In genomic region chr7:44486927-44487575, GRCm38 (mm10) we compare ENCODE assay signal across 11 mouse cellular contexts. TPM values are rescaled to one million over a fixed set of nuclear protein-coding genes. Genes with fewer than 3 reads are reported as not detected.
A peak's percentile ranks its signal among the peaks of the same experiment; 100 is the strongest.
DNase-seq lines count a peak whose midpoint lies in the region; ATAC-seq and TF ChIP-seq lines count a peak whose summit lies in the region.
"Had no signal": no experiment of that assay in that cellular context is flagged by ENCODE, and none has a peak within 500 bp of the region (broad histone marks: within the 10 kb centered on the region; RNA-seq: fewer than 3 reads in every experiment).

No protein-coding gene starts in this region.

- H3K9me3 ChIP-seq in heart, embryonic 10.5 days, result no peaks in the 10 kb centered on the region
- no peaks in the 10 kb centered on the region for H3K9me3 ChIP-seq in midbrain, embryonic 11.5 days (ENCODE audit: control insufficient read depth, low read length)
- no peaks in the 10 kb centered on the region for H3K9me3 ChIP-seq in midbrain, embryonic 16.5 days (replicated peaks; ENCODE audit: control insufficient read depth, low read length, poor library complexity, severe bottlenecking)
- H3K9me3 ChIP-seq in embryonic facial prominence, embryonic 12.5 days, result no peaks in the 10 kb centered on the region
- no peaks in the 10 kb centered on the region for H3K9me3 ChIP-seq in heart, postnatal 0 days (replicated peaks; ENCODE audit: control insufficient read depth, low read length)
- H3K9me3 ChIP-seq: neural tube, embryonic 12.5 days had no signal

- DNase-seq in heart, embryonic 10.5 days (ENCODE audit: low spot score), result no peak
- DNase-seq in heart, adult 9 months (ENCODE audit: low spot score in 2 of 2), result no peak
- peak; percentile 76 for DNase-seq in midbrain, embryonic 11.5 days (ENCODE audit: low spot score, missing footprints)
- no peak for DNase-seq in heart, postnatal 0 days (ENCODE audit: low spot score)

- no peak overlapping the region for H3K9ac ChIP-seq in midbrain, embryonic 11.5 days (ENCODE audit: low read length)
- H3K9ac ChIP-seq in midbrain, embryonic 16.5 days (ENCODE audit: low read depth, low read length), result no peak overlapping the region
- H3K9ac ChIP-seq in embryonic facial prominence, embryonic 12.5 days, result peak overlapping the region; percentile 10; the same call in 1 of the 2 replicates
- H3K9ac ChIP-seq in heart, postnatal 0 days (replicated peaks; ENCODE audit: low read depth, low read length), result no peak overlapping the region
- H3K9ac ChIP-seq: neural tube, embryonic 12.5 days had no signal

- 51% methylated on average over 13 of the region's 13 CpGs for WGBS in heart, embryonic 10.5 days
- 67% methylated on average over 13 of the region's 13 CpGs for WGBS in midbrain, embryonic 11.5 days
- 63% methylated on average over 13 of the region's 13 CpGs for whole genome bisulfite sequencing in midbrain, embryonic 16.5 days
- WGBS in embryonic facial prominence, embryonic 12.5 days, result 65% methylated on average over 13 of the region's 13 CpGs
- WGBS in heart, postnatal 0 days, result 48% methylated on average over 13 of the region's 13 CpGs

- no peak for TF ChIP-seq CTCF in heart, postnatal 0 days (IDR thresholded peaks at IDR 0.05; ENCODE audit: low read depth)

- peaks cover 22% of the 10 kb centered on the region for H3K4me1 ChIP-seq in heart, embryonic 10.5 days
- H3K4me1 ChIP-seq in midbrain, embryonic 11.5 days (ENCODE audit: control insufficient read depth, insufficient read depth, low read length), result no peaks in the 10 kb centered on the region
- H3K4me1 ChIP-seq in midbrain, embryonic 16.5 days (ENCODE audit: control insufficient read depth, insufficient read depth, low read length), result no peaks in the 10 kb centered on the region
- no peaks in the 10 kb centered on the region for H3K4me1 ChIP-seq in embryonic facial prominence, embryonic 12.5 days
- peaks cover 12% of the 10 kb centered on the region for H3K4me1 ChIP-seq in heart, postnatal 0 days (ENCODE audit: control insufficient read depth, insufficient read depth)

- no peak overlapping the region for H3K4me2 ChIP-seq in midbrain, embryonic 11.5 days
- H3K4me2 ChIP-seq in midbrain, embryonic 16.5 days (ENCODE audit: low read length), result no peak overlapping the region
- no peak overlapping the region for H3K4me2 ChIP-seq in embryonic facial prominence, embryonic 12.5 days (replicated peaks)
- no peak overlapping the region for H3K4me2 ChIP-seq in heart, postnatal 0 days (ENCODE audit: low read depth, low read length)
- H3K4me2 ChIP-seq: neural tube, embryonic 12.5 days had no signal

- no peak for ATAC-seq in midbrain, embryonic 11.5 days (ENCODE audit: low FRiP score)
- ATAC-seq in midbrain, embryonic 16.5 days, result no peak
- ATAC-seq in embryonic facial prominence, embryonic 12.5 days (ENCODE audit: insufficient number of reproducible peaks, insufficient read depth, low FRiP score, low TSS enrichment), result no peak
- ATAC-seq in heart, postnatal 0 days (ENCODE audit: insufficient read depth, low read depth), result 0 out of 2 replicates have a peak, but pooled peaks have one; percentile 9
- no peak for ATAC-seq in megakaryocyte-erythroid progenitor cell, adult 5-6 weeks (replicated peaks; ENCODE audit: low FRiP score, low TSS enrichment, poor library complexity, severe bottlenecking)

- H3K27ac ChIP-seq in heart, embryonic 10.5 days, result peak overlapping the region; percentile 17
- H3K27ac ChIP-seq in midbrain, embryonic 11.5 days (ENCODE audit: low read depth, low read length), result no peak overlapping the region
- no peak overlapping the region for H3K27ac ChIP-seq in midbrain, embryonic 16.5 days (ENCODE audit: low read length)
- no peak overlapping the region for H3K27ac ChIP-seq in embryonic facial prominence, embryonic 12.5 days
- H3K27ac ChIP-seq in heart, postnatal 0 days (ENCODE audit: low read depth), result no peak overlapping the region
- H3K27ac ChIP-seq: neural tube, embryonic 12.5 days had no signal

- H3K27me3 ChIP-seq in heart, embryonic 10.5 days (ENCODE audit: insufficient read depth, poor library complexity, severe bottlenecking), result no peaks in the 10 kb centered on the region
- H3K27me3 ChIP-seq in midbrain, embryonic 11.5 days (ENCODE audit: control insufficient read depth, insufficient read depth, low read length), result peaks cover 2% of the 10 kb centered on the region; the same call in 1 of the 2 replicates
- peaks cover 3% of the 10 kb centered on the region for H3K27me3 ChIP-seq in midbrain, embryonic 16.5 days (ENCODE audit: control insufficient read depth, insufficient read depth, low read depth, low read length)
- no peaks in the 10 kb centered on the region for H3K27me3 ChIP-seq in embryonic facial prominence, embryonic 12.5 days
- H3K27me3 ChIP-seq in heart, postnatal 0 days (ENCODE audit: control insufficient read depth, insufficient read depth, low read length), result no peaks in the 10 kb centered on the region

- TF ChIP-seq EP300 in heart, postnatal 0 days (IDR thresholded peaks at IDR 0.05; ENCODE audit: low read depth), result no peak

- no peak overlapping the region for H3K4me3 ChIP-seq in heart, embryonic 10.5 days
- H3K4me3 ChIP-seq in midbrain, embryonic 11.5 days (ENCODE audit: low read depth, low read length), result no peak overlapping the region
- H3K4me3 ChIP-seq in midbrain, embryonic 16.5 days (ENCODE audit: low read depth, low read length), result no peak overlapping the region
- no peak overlapping the region for H3K4me3 ChIP-seq in embryonic facial prominence, embryonic 12.5 days
- H3K4me3 ChIP-seq in heart, postnatal 0 days (ENCODE audit: low read depth, low read length), result no peak overlapping the region
- H3K4me3 ChIP-seq: neural tube, embryonic 12.5 days had no signal

- H3K36me3 ChIP-seq in heart, embryonic 10.5 days, result peaks cover 53% of the 10 kb centered on the region
- H3K36me3 ChIP-seq in midbrain, embryonic 11.5 days (ENCODE audit: control insufficient read depth, insufficient read depth, low read length), result peaks cover 19% of the 10 kb centered on the region
- H3K36me3 ChIP-seq in midbrain, embryonic 16.5 days (ENCODE audit: control insufficient read depth, insufficient read depth, low read length), result peaks cover 30% of the 10 kb centered on the region
- peaks cover 35% of the 10 kb centered on the region for H3K36me3 ChIP-seq in embryonic facial prominence, embryonic 12.5 days
- peaks cover 17% of the 10 kb centered on the region for H3K36me3 ChIP-seq in heart, postnatal 0 days (replicated peaks; ENCODE audit: control insufficient read depth, insufficient read depth, low read length)

RNA-seq across cellular contexts. Expression of gene Emc10, which starts 9.3 kb away (rescaled TPM):
- 92.2 and 95.7 TPM in 2 replicates for polyA plus RNA-seq in heart, embryonic 10.5 days (2016; fragmentation: Nextera tagmentation; extraction: Ambion mirVana)
- 91.8 and 99.3 TPM in 2 replicates for polyA plus RNA-seq in midbrain, embryonic 11.5 days (2014; fragmentation: Nextera tagmentation; extraction: Ambion mirVana)
- 121 and 137 TPM in 2 replicates for polyA plus RNA-seq in midbrain, embryonic 16.5 days (2015; fragmentation: Nextera tagmentation; extraction: Ambion mirVana)
- 121 and 124 TPM in 2 replicates for polyA plus RNA-seq in embryonic facial prominence, embryonic 12.5 days (2016; fragmentation: Nextera tagmentation; extraction: Ambion mirVana)
- 206 and 212 TPM in 2 replicates for total RNA-seq in heart, postnatal 0 days (2014; rRNA removed; ENCODE audit: low replicate concordance)
- 67.0 and 73.2 TPM in 2 replicates for polyA plus RNA-seq in heart, postnatal 0 days (2015; fragmentation: Nextera tagmentation; extraction: Ambion mirVana)
- total RNA-seq in megakaryocyte-erythroid progenitor cell, adult 5-6 weeks (2014; fragmentation: Nextera tagmentation), result 62.8 and 83.9 TPM in 2 replicates
- total RNA-seq in megakaryocyte-erythroid progenitor cell, adult 5-6 weeks (2017), result 30.1 and 31.1 TPM in 2 replicates

RNA-seq across cellular contexts. Expression of gene Fam71e1, which starts 9.3 kb away (rescaled TPM):
- polyA plus RNA-seq in heart, embryonic 10.5 days (2016; fragmentation: Nextera tagmentation; extraction: Ambion mirVana), result 9.3 and 11.1 TPM in 2 replicates
- 14.7 and 17.1 TPM in 2 replicates for polyA plus RNA-seq in midbrain, embryonic 11.5 days (2014; fragmentation: Nextera tagmentation; extraction: Ambion mirVana)
- 24.2 and 29.8 TPM in 2 replicates for polyA plus RNA-seq in midbrain, embryonic 16.5 days (2015; fragmentation: Nextera tagmentation; extraction: Ambion mirVana)
- 20.2 and 22.5 TPM in 2 replicates for polyA plus RNA-seq in embryonic facial prominence, embryonic 12.5 days (2016; fragmentation: Nextera tagmentation; extraction: Ambion mirVana)
- 3.2 and 4.3 TPM in 2 replicates for total RNA-seq in heart, postnatal 0 days (2014; rRNA removed; ENCODE audit: low replicate concordance)
- polyA plus RNA-seq in heart, postnatal 0 days (2015; fragmentation: Nextera tagmentation; extraction: Ambion mirVana), result 11.4 and 12.5 TPM in 2 replicates
- not detected in 2 replicates for total RNA-seq in megakaryocyte-erythroid progenitor cell, adult 5-6 weeks (2014; fragmentation: Nextera tagmentation)
- 0.75 TPM in 1 of 2 replicates, not detected in the other for total RNA-seq in megakaryocyte-erythroid progenitor cell, adult 5-6 weeks (2017)

RNA-seq across cellular contexts. Expression of gene Josd2, which starts 19.3 kb away (rescaled TPM):
- 158 and 196 TPM in 2 replicates for polyA plus RNA-seq in heart, embryonic 10.5 days (2016; fragmentation: Nextera tagmentation; extraction: Ambion mirVana)
- 49.4 and 55.8 TPM in 2 replicates for polyA plus RNA-seq in midbrain, embryonic 11.5 days (2014; fragmentation: Nextera tagmentation; extraction: Ambion mirVana)
- polyA plus RNA-seq in midbrain, embryonic 16.5 days (2015; fragmentation: Nextera tagmentation; extraction: Ambion mirVana), result 39.5 and 39.6 TPM in 2 replicates
- 80.4 and 85.6 TPM in 2 replicates for polyA plus RNA-seq in embryonic facial prominence, embryonic 12.5 days (2016; fragmentation: Nextera tagmentation; extraction: Ambion mirVana)
- total RNA-seq in heart, postnatal 0 days (2014; rRNA removed; ENCODE audit: low replicate concordance), result 123 and 143 TPM in 2 replicates
- polyA plus RNA-seq in heart, postnatal 0 days (2015; fragmentation: Nextera tagmentation; extraction: Ambion mirVana), result 91.2 and 105 TPM in 2 replicates
- total RNA-seq in megakaryocyte-erythroid progenitor cell, adult 5-6 weeks (2014; fragmentation: Nextera tagmentation), result 73.4 and 96.5 TPM in 2 replicates
- total RNA-seq in megakaryocyte-erythroid progenitor cell, adult 5-6 weeks (2017), result 25.0 and 30.6 TPM in 2 replicates

RNA-seq across cellular contexts. Expression of gene Aspdh, which starts 21.9 kb away (rescaled TPM):
- polyA plus RNA-seq in heart, embryonic 10.5 days (2016; fragmentation: Nextera tagmentation; extraction: Ambion mirVana), result 0.83 and 1.8 TPM in 2 replicates
- 1.8 and 2.9 TPM in 2 replicates for polyA plus RNA-seq in midbrain, embryonic 11.5 days (2014; fragmentation: Nextera tagmentation; extraction: Ambion mirVana)
- 3.9 and 4.2 TPM in 2 replicates for polyA plus RNA-seq in midbrain, embryonic 16.5 days (2015; fragmentation: Nextera tagmentation; extraction: Ambion mirVana)
- polyA plus RNA-seq in embryonic facial prominence, embryonic 12.5 days (2016; fragmentation: Nextera tagmentation; extraction: Ambion mirVana), result 0.42 and 0.71 TPM in 2 replicates
- total RNA-seq in heart, postnatal 0 days (2014; rRNA removed; ENCODE audit: low replicate concordance), result 7.5 TPM in 1 of 2 replicates, not detected in the other
- polyA plus RNA-seq in heart, postnatal 0 days (2015; fragmentation: Nextera tagmentation; extraction: Ambion mirVana), result 0.40 and 0.86 TPM in 2 replicates
- total RNA-seq in megakaryocyte-erythroid progenitor cell, adult 5-6 weeks (2014; fragmentation: Nextera tagmentation), result not detected in 2 replicates
- total RNA-seq in megakaryocyte-erythroid progenitor cell, adult 5-6 weeks (2017), result not detected in 2 replicates
- total RNA-seq: ES-E14 had no signal
- polyA plus RNA-seq: limb, embryonic 11.5 days; spleen, adult 2 months had no signal

RNA-seq across cellular contexts. Expression of gene Mybpc2, which starts 37.4 kb away (rescaled TPM):
- polyA plus RNA-seq in heart, embryonic 10.5 days (2016; fragmentation: Nextera tagmentation; extraction: Ambion mirVana), result 0.21 TPM in 2 replicates
- polyA plus RNA-seq in midbrain, embryonic 11.5 days (2014; fragmentation: Nextera tagmentation; extraction: Ambion mirVana), result 0.07 TPM in 1 of 2 replicates, not detected in the other
- polyA plus RNA-seq in midbrain, embryonic 16.5 days (2015; fragmentation: Nextera tagmentation; extraction: Ambion mirVana), result 0.16 and 0.17 TPM in 2 replicates
- polyA plus RNA-seq in embryonic facial prominence, embryonic 12.5 days (2016; fragmentation: Nextera tagmentation; extraction: Ambion mirVana), result 0.06 TPM in 2 replicates
- 3.3 and 4.5 TPM in 2 replicates for total RNA-seq in heart, postnatal 0 days (2014; rRNA removed; ENCODE audit: low replicate concordance)
- 2.5 and 2.6 TPM in 2 replicates for polyA plus RNA-seq in heart, postnatal 0 days (2015; fragmentation: Nextera tagmentation; extraction: Ambion mirVana)
- total RNA-seq in megakaryocyte-erythroid progenitor cell, adult 5-6 weeks (2014; fragmentation: Nextera tagmentation), result 0.48 TPM in 1 of 2 replicates, not detected in the other
- total RNA-seq in megakaryocyte-erythroid progenitor cell, adult 5-6 weeks (2017), result not detected in 2 replicates
